Mouse (Mus musculus) spleen, adult 2 months (tissue): ENCODE measurements around the gene Ska3. TPM values are rescaled to one million over a fixed set of nuclear protein-coding genes. Genes with fewer than 3 reads are reported as not detected.
A peak's percentile ranks its signal among the peaks of the same experiment; 100 is the strongest.

Source experiments
- DNase-seq, 2 experiments: peaks; one replicate each; pipeline versions ENCODE4 v3.0.0 to v3.0.0-alpha.2; 2012 to 2021; ENCODE audit warnings: low spot score in 2 of 2, low read depth in 1 of 2
- H3K27ac ChIP-seq: fragments of 200-500 bp; 2 replicates; pipeline ENCODE4 v1.5.1; 2012; ENCODE audit warnings: low read length, inconsistent platforms; ENCODE audit not compliant: insufficient read depth
- H3K27me3 ChIP-seq: fragments of 200-500 bp; 2 replicates; pipeline ENCODE4 v1.6.1; 2012; ENCODE audit warnings: mild to moderate bottlenecking, moderate library complexity, low read length, inconsistent platforms; ENCODE audit not compliant: control insufficient read depth, insufficient read depth
- H3K36me3 ChIP-seq: fragments of 200-500 bp; 2 replicates; pipeline ENCODE4 v1.6.1; 2012; ENCODE audit warnings: mild to moderate bottlenecking, low read length, inconsistent platforms; ENCODE audit not compliant: control insufficient read depth, insufficient read depth
- H3K4me1 ChIP-seq: fragments of 200-500 bp; 2 replicates; pipeline ENCODE4 v1.6.1; 2011; ENCODE audit warnings: inconsistent platforms; ENCODE audit not compliant: control insufficient read depth, insufficient read depth, insufficient read length
- H3K4me3 ChIP-seq: fragments of 200-500 bp; 2 replicates; pipeline ENCODE4 v1.5.1; 2011; ENCODE audit warnings: mild to moderate bottlenecking, inconsistent platforms; ENCODE audit not compliant: insufficient read depth, insufficient read length; ENCODE audit errors: extremely low read depth
- CTCF ChIP-seq: fragments of 200-500 bp; IDR thresholded peaks from 2 replicates; pipeline ENCODE4 v1.5.1; 2011; ENCODE audit warnings: mild to moderate bottlenecking, inconsistent platforms; ENCODE audit not compliant: insufficient read depth, insufficient read length, insufficient replicate concordance; ENCODE audit errors: extremely low read depth
- POLR2A ChIP-seq: fragments of 200-500 bp; IDR thresholded peaks from 2 replicates; pipeline ENCODE4 v1.6.1; 2011; ENCODE audit warnings: low read depth, low read length, inconsistent platforms
- WGBS: fragments of 180-500 bp; shearing (Covaris S2); methylation state at CpG from one replicate; pipeline ENCODE4 v1.1.7; 2018; 5-methylcytosine and 5-hydroxymethylcytosine counted together
- polyA plus RNA-seq: library from polyadenylated mRNA; depleted of rRNA; stranded (reverse); fragments of >200 nt; gene quantifications from 2 replicates; pipeline ENCODE4 v1.2.3, GENCODE M21; 2012; rRNA removed

Gene Ska3
- polyA plus RNA-seq, 1 experiment = 0.84 TPM

DNA sequence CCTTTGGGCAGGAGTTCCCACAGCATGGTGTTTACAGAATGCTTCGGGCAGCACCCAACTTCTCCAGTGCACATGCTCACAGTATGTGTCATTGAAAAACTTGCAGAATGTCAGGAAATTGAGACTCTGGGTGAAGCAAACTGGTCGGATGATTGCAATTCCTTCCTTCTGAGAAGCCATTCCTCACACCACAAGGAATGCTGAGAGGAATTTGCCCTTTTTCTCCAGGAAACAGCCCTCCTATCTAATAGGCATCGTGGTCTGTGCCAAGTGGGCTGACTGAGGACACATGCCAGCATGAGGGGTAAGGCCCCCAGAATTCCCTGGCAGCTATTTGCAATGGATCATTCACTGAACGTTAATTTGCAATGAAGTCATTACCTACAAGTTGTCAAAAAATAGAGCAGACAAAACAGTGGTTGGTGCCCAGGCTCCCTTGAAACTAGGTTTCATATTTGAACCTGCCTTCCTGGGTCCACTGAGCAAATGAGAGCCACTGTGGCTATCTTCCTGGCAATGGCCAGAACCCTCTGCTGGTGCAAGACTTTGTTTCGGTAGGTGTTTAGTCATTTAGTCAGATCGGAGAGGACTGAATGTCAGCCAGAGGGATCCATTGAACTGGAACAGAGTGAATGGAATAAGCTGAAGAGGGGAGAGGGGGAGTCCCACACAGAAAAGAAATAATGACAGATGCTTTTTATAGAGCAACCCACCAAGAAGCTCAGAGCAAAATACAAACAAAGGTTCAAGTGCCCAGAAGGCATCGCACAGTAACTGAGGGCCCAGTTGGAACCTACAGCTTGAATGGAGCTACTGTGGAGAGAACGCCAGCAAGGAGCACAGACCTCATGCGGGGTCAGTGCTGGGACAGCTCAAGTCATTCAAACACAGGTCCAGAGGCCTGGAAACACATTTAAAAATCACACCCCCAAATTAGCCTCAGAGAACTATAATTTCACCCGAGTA is 65.3 kb downstream of the Ska3 start:
- H3K4me3 ChIP-seq = no peak overlapping the region
- H3K27me3 ChIP-seq = no peaks in the 10 kb centered on the region
- H3K27ac ChIP-seq = peak overlapping the region; percentile 33; the same call in 1 of the 2 replicates
- 85% methylated on average over 10 of the region's 10 CpGs for WGBS
- TF ChIP-seq CTCF = no peak
- no peak for TF ChIP-seq POLR2A
- DNase-seq = no peak
- H3K4me1 ChIP-seq = no peaks in the 10 kb centered on the region
- no peaks in the 10 kb centered on the region for H3K36me3 ChIP-seq

DNA sequence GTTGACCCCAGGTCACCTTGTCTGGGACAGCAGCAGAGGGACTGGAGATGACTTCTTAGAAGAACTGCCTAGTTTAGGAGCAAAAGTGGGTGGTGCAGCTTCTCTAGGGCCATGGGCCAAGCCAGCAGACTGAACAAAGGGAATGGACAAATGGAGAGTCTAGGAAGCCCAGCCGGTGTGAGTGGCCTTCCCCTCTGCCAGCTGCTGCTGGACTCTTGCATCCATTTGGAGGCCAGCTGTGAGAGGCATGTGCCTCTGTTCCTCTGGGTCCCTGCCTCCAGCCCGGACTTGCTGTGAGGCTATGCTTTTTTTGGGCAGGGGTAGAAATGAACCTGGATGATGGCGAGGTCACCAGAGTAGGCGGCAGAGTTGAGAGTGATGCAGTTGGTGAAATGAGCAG is 67.7 kb downstream of the Ska3 start, which contains the start of gene Lats2:
TSS of gene Lats2 (minus strand) at position 152 of the 400 bp plus-strand sequence.
- WGBS = 92% methylated on average over 4 of the region's 4 CpGs
- Histone ChIP-seq H3K27me3 (no peaks in the 10 kb centered on the region), H3K27ac (no peak within 1 kb of the TSS), H3K4me3 (no peak within 1 kb of the TSS), H3K36me3 (no peaks in the 10 kb centered on the region), H3K4me1 (no peaks in the 10 kb centered on the region)
- DNase-seq = no peak
- no peak for TF ChIP-seq CTCF
- no peak for TF ChIP-seq POLR2A

Other genes with a start within 250 kb of the Ska3 start
- 2.2 and 2.4 TPM in 2 replicates for gene Xpo4, start 160.8 kb downstream of the Ska3 start, polyA plus RNA-seq
- 3.9 TPM in 1 of 2 replicates, not detected in the other for gene Gm49361, start 80.1 kb downstream of the Ska3 start, polyA plus RNA-seq
- 35.2 and 47.3 TPM in 2 replicates for gene Lats2, start 67.8 kb downstream of the Ska3 start, polyA plus RNA-seq
- gene Sap18, start 28.0 kb downstream of the Ska3 start, polyA plus RNA-seq = 3.5 and 6.2 TPM in 2 replicates
- 33.4 and 41.8 TPM in 2 replicates for gene Mrpl57, start within 50 bp of the Ska3 start, polyA plus RNA-seq
- gene Zdhhc20, start 64.1 kb upstream of the Ska3 start, polyA plus RNA-seq = 4.3 and 5.1 TPM in 2 replicates
- 10.7 and 19.9 TPM in 2 replicates for gene Micu2, start 173.1 kb upstream of the Ska3 start, polyA plus RNA-seq
- not detected in 2 replicates for gene Fgf9, start 244.4 kb upstream of the Ska3 start, polyA plus RNA-seq